Mouse (Mus musculus) colon, adult 2 months (tissue): ENCODE data around the gene Gpr137. TPM values are rescaled to one million over a fixed set of nuclear protein-coding genes. Genes with fewer than 3 reads are reported as not detected.

Experiments used
- polyA plus RNA-seq: library from polyadenylated mRNA; depleted of rRNA; stranded (reverse); fragments of >200 nt; gene quantifications from 2 replicates; pipeline ENCODE4 v1.2.3, GENCODE M21; 2012; rRNA removed

The Gpr137 gene
- polyA plus RNA-seq = 103 and 166 TPM in 2 replicates

GRCm38 (mm10) chr19:6942249-6942691 lies at the start of gene Gpr137:
Gene Gpr137, minus strand, starts transcription at chr19:6942480.

DNA sequence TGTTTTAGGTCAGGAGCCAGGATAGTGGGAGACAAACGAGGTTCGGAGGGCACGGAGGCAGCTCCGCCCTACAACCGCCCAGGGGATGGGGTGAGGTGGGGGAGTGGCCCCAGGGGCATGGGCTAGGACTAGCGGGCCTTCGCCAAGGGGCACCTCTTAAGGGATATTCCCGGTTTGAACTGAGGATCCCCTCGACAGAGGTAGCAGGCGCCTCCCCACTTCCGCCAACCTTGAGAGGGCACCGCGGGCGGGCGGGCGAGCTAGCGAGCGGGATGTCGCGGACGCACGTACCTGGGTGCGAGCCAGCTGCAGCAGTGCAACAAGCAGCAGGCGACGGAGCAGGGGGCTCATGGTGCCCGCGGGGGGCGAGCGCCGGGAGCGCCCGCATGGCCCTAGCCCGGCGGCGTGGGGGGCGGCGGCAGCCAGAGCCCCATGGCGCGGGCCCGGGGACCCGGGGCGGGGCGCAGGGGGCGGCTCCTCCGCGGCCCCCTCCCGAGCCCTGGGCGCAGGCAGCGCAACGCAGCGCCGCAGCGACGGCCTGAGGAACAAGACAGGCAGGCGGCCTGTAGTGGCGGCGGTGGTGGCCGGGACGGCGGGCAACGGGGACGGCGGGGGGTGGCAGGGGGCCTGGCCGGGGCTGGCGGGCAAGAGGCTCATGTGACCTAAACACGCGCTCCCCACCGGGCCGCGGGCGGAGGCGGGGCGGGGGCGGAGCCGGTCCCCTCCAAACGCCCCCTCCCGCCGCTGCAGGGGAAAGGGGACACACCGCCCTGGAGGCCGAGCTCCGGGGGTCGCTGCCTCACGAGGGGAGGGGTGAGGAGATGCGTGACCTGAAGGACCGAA lies 45.0 kb upstream of the Gpr137 start, which contains the start of gene Vegfb:
Vegfb (minus strand) TSS at position 591 of the 843 bp plus-strand sequence.

DNA sequence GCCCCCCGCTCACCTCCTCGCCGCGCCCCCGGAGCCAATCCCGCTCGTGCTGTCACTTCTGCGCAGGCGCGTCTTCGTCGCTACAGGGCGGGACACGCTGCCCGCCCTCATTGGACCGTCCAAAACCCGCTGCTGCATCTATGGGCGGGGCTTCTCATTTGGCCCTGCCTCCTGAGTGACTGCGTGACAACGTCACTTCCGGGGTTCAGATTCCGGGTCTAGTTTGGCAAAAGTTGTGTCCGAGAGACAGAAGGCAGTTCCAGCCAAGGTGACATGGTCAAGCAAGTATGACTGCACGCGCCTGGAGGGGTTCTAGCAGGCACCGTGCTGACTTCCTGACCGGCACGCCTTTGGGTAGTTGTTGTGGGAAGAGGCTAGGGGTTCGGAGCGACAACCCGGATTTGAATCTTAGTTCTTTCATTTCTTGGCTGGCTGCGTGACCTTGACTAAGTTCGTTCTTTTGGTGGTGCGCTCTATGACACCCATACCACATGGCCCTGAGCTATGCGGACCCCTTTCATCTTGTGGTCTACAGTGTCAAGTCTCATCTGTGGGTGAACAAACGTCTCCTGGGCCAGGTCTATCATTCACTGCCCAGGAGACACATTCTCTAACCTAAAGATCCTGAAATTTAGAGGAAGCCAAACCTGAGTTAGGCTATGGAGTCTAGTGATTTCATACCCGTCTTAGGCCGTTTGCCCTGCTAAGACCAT lies 38.3 kb upstream of the Gpr137 start, which contains the start of gene Fkbp2:
Fkbp2 (minus strand) TSS at position 121 of the 713 bp plus-strand sequence.

DNA sequence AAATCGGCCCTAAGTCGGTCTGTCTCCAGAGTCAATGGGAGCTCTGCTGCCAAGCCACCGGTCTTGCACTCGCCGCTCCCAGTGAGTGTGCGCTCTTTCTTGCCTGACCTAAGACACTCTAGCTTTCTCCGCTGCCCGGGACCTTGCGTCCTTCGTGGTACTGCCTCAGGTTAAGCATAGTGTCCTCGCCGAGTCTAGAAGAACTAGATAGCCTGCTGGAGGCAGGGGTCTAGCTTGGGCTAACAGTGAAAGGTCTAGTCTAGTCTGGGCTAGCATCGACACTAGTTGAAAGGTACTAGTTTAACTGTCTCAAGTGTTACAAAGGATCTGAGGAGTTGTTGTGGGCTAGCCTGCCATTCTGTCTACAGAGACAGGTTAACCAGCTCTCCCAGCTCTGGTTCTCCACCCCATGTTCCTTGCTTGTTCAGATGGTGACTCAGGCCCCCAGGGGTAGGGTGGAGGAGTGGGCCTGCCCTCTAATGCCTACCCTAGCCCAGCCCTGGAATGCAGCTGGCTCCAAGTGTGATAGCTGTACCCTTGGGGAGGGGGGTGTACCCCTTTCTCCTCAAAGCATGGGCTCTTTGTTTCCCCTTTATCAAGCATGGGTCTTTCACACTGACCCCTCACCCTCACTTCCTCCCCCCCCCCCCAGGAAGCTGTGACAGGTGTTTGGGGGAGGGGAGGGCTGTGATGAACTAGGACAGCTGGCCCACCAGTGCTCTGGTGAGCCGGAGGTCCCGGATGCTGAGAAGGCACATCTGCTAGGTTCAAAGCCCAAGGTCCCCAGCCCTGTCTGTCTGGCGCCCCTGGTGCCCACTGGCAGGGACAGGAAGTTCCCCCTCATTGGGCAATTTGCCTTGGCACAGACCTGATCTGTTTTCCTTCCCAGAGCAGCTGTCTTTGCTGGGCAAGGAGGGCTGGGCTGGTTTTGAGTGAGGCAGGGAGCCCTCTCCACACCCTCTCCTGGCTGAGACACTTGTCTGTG lies 33.5 kb upstream of the Gpr137 start, which contains the start of gene Plcb3:
Plcb3 (minus strand) TSS at position 934 of the 985 bp plus-strand sequence.

GRCm38 (mm10) chr19:6974211-6975205 lies 32.2 kb upstream of the Gpr137 start, which contains the start of gene Ppp1r14b:
Gene Ppp1r14b, plus strand, starts transcription at chr19:6974968.

DNA sequence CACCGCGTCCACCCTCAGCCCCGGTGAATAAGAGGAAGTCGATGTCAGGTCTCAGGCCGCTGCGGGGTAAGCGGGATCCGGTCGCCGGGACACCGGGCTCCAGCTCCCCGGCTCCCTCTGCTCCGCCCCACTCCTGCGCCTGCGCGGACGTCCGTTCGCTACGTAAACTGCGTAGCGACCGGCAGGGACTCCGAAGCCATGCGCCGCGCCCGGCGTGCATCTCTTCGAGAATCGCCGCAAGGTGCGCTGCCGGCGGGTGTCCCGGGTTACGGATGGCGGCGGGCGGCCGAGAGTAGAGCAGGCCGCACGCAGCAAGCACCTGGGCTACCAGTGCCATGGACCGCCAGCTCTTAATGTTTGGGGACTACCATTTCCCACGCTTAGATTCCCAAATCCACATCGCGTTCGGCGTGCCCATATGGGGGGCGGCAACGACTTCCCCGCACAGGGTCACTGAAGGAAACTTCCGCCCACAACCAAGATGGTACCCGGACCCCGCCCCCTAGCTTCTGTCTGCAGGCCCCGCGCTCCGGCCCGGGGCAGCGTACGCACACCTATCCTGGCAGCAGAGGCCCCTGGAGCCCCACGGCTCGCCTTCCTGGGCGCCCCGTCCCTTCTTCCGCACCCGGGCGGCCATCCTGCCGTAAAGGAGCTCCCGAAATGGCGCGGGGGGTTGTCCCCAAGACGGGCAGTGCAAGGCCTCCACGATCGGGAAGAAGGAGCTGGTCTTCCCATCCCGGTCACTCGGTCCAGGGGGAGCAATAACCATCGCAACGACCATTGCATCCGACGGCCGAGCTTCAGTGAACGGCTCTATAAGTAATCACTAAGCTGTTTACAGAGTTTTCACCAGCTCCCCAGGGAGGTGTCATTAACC lies 670 bp downstream of the Gpr137 start, which contains the start of gene Bad:
Bad (plus strand) TSS at position 490 of the 877 bp plus-strand sequence.

DNA sequence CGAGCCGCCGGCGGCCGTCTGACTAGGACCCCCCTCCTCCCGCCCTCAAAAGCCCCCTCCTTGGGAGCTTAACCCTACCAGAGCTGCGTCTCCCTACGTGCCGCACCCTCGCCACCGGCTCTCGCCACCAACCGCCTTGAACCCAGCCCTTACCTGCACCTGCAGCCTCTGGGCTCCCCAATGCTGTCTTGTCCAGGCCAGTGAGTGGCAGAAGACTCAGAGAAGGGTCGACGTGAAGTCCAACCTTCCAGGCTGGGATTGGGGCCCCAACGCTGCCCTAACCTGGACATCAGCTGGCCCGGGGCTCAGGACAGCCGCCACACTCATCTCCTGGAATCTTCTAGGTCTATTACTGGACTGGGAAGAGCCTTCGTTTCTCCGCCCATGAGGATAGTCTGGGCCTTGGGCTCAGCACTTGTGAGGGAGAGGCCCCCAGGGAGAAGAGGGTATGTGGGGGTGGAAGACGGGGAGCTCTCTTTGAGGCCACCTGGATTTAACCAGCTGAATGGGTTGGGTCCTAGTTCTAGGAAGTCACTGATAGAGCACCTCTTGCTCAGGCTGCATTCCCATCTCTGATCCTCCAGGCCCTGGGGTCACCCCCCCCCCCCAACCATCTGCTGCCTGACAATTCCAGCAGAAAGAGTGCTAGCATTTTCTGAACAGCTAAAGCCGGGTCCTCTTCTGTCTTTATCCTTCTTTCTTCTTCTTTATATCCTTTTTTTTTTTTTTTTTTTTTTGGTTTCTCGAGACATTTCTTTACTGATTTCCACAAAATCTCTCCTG lies 7.9 kb downstream of the Gpr137 start, which contains the start of gene Kcnk4:
Kcnk4 (minus strand) TSS at position 321 of the 783 bp plus-strand sequence.

DNA sequence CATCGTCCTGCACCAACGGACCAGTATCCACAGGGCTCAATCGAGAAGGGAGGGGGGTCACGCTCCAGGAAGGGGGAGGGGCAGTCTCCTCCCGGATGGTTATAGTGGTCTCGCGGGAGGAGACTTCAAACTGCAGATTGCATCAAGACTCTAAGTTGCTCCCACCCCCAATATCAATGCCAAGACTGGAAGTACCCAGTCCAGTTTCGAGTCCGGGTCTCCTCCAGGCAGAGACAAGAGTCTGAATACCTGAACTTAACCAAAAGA lies 17.0 kb downstream of the Gpr137 start, which contains the start of gene Catsperz:
Catsperz (minus strand) TSS at position 74 of the 267 bp plus-strand sequence.

GRCm38 (mm10) chr19:6921647-6922567 lies 20.4 kb downstream of the Gpr137 start, which contains the start of gene Esrra:
Gene Esrra, minus strand, starts transcription at chr19:6921813.

GRCm38 (mm10) chr19:6909507-6910289 lies 32.6 kb downstream of the Gpr137 start, which contains the start of the genes Trmt112 and Prdx5:
Gene Trmt112, plus strand, starts transcription at chr19:6909698.
Gene Prdx5, minus strand, starts transcription at chr19:6910106.

Other genes with a start within 250 kb of the Gpr137 start
- gene Rps6ka4, start 101.8 kb downstream of the Gpr137 start, polyA plus RNA-seq = 39.1 and 51.7 TPM in 2 replicates
- 10.2 and 12.4 TPM in 2 replicates for gene Ccdc88b, start 84.3 kb downstream of the Gpr137 start, polyA plus RNA-seq
- 75.3 and 86.1 TPM in 2 replicates for gene Trmt112, start 32.8 kb downstream of the Gpr137 start, polyA plus RNA-seq
- 163 and 170 TPM in 2 replicates for gene Prdx5, start 32.4 kb downstream of the Gpr137 start, polyA plus RNA-seq
- 242 and 258 TPM in 2 replicates for gene Esrra, start 20.7 kb downstream of the Gpr137 start, polyA plus RNA-seq
- gene Catsperz, start 17.1 kb downstream of the Gpr137 start, polyA plus RNA-seq = 0.42 TPM in 1 of 2 replicates, not detected in the other
- gene Kcnk4, start 8.0 kb downstream of the Gpr137 start, polyA plus RNA-seq = 0.08 TPM in 1 of 2 replicates, not detected in the other
- 119 and 145 TPM in 2 replicates for gene Bad, start 619 bp downstream of the Gpr137 start, polyA plus RNA-seq
- 159 and 169 TPM in 2 replicates for gene Ppp1r14b, start 32.5 kb upstream of the Gpr137 start, polyA plus RNA-seq
- gene Plcb3, start 34.0 kb upstream of the Gpr137 start, polyA plus RNA-seq = 335 and 360 TPM in 2 replicates
- gene Fkbp2, start 38.0 kb upstream of the Gpr137 start, polyA plus RNA-seq = 58.5 and 60.7 TPM in 2 replicates
- gene Vegfb, start 45.2 kb upstream of the Gpr137 start, polyA plus RNA-seq = 40.7 and 51.0 TPM in 2 replicates
- 61.9 and 65.0 TPM in 2 replicates for gene Dnajc4, start 50.1 kb upstream of the Gpr137 start, polyA plus RNA-seq
- gene Nudt22, start 53.6 kb upstream of the Gpr137 start, polyA plus RNA-seq = 90.8 and 103 TPM in 2 replicates
- 18.5 and 19.6 TPM in 2 replicates for gene Trpt1, start 53.7 kb upstream of the Gpr137 start, polyA plus RNA-seq
- gene Fermt3, start 77.0 kb upstream of the Gpr137 start, polyA plus RNA-seq = 14.6 and 15.7 TPM in 2 replicates
- gene Stip1, start 97.5 kb upstream of the Gpr137 start, polyA plus RNA-seq = 24.6 and 30.5 TPM in 2 replicates
- gene Macrod1, start 114.3 kb upstream of the Gpr137 start, polyA plus RNA-seq = 61.6 and 63.0 TPM in 2 replicates
- 0.71 and 0.73 TPM in 2 replicates for gene Flrt1, start 163.2 kb upstream of the Gpr137 start, polyA plus RNA-seq